Mouse (Mus musculus) gastrocnemius, adult 8-10 months (tissue): Measurements from ENCODE around the gene Vmn2r-ps130. TPM values are rescaled to one million over a fixed set of nuclear protein-coding genes. Genes with fewer than 3 reads are reported as not detected.
"Not testable (repeated sequence)": the region's sequence is repeated elsewhere in the genome, so short reads cannot be mapped to it uniquely, and the experiment has no call there.

ENCODE experiments used
- DNase-seq, 2 experiments: peaks; one replicate each; pipeline ENCODE4 v3.0.0; 2022; ENCODE audit warnings: low spot score in 2 of 2
- total RNA-seq, 4 experiments: library from RNA; stranded (reverse); gene quantifications; 2 replicates each; pipeline ENCODE4 v1.2.4; 2022

Vmn2r-ps130 gene
- not detected for total RNA-seq

DNA sequence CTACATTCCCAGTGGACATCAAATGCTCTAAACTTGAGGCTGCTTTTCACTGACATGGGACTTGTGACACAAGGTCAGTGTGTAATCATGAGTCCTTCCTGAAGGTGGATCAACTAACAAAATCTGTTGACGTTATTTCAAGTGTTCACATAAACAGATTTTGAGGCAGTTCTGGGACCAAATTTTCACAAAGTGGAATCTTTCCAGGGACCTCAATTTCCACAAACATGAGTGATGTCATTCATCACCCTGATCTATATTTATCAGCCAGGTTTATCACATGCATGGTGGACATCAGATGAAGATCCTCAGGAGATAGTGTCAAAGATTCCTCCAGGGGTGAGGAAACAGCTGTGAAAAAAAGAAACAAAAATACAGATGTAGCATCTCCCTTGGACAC, at the start of gene Vmn2r-ps130:
Gene Vmn2r-ps130, plus strand, starts transcription at position 301 of the 400 bp plus-strand sequence.
- DNase-seq = not testable (repeated sequence)

Other genes with a start within 250 kb of the Vmn2r-ps130 start
- gene Zfp945, start 194.0 kb upstream of the Vmn2r-ps130 start, total RNA-seq = 1 to 10 TPM; 2.1 to 3.0 (median 2.3) TPM
- gene Vmn2r113, start 118.2 kb upstream of the Vmn2r-ps130 start, total RNA-seq = not detected
- 1 to 10 TPM in 2 of 4 experiments, under 1 TPM in 2; 0.92 to 3.5 (median 1.5) TPM for gene Zfp40, start 132.1 kb downstream of the Vmn2r-ps130 start, total RNA-seq